Mouse (Mus musculus): ENCODE results near the gene Zic4. TPM values are rescaled to one million over a fixed set of nuclear protein-coding genes. Genes with fewer than 3 reads are reported as not detected.

The Zic4 gene
- polyA plus RNA-seq, 1 experiment from 2014 or later, result not detected

- H3K9me3 ChIP-seq (ENCODE audit: low read length), result no peaks in the 10 kb centered on the region
- peaks cover 53% of the 10 kb centered on the region for H3K27me3 ChIP-seq (replicated peaks; ENCODE audit: insufficient read depth, low read length)
- no peak overlapping the region for H3K4me2 ChIP-seq (replicated peaks; ENCODE audit: low read depth, low read length)
- TF ChIP-seq CTCF (IDR thresholded peaks at IDR 0.05) (no peak), EP300 (IDR thresholded peaks at IDR 0.05) (no peak)
- ATAC-seq (no peak), DNase-seq (ENCODE audit: low spot score) (no peak)
- no peaks in the 10 kb centered on the region for H3K4me1 ChIP-seq (ENCODE audit: insufficient read depth, low read depth, low read length)
- no peak overlapping the region for H3K4me3 ChIP-seq (ENCODE audit: low read depth, low read length)
- H3K36me3 ChIP-seq (ENCODE audit: insufficient read depth, low read length), result no peaks in the 10 kb centered on the region
- no peak overlapping the region for H3K9ac ChIP-seq (replicated peaks; ENCODE audit: low read depth)
- WGBS, result 4% methylated on average over 13 of the region's 13 CpGs
- H3K27ac ChIP-seq (ENCODE audit: low read length), result no peak overlapping the region
Observed at GRCm38 (mm10) chr9:91351961-91352411, 10.2 kb upstream of the Zic4 start.

DNA sequence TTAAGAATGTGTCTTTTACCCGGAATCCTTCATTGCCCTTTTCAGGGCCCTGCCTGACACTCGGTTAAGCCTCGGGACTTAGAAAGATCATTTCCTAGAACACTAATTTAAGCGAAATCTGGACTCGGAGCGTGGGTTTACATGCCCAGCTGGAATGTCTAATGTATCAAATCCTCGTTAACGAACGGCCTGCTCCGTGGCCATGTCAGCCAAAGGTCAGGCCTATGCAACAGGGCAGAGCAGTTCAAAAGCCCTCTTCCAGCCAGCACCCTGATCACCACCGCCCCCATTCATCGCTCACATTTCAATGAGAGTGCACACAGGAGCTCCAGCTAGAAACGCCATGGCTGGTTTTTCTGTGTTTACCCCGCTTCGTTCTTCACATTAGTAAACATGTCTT is 9.4 kb upstream of the Zic4 start:
- Histone ChIP-seq H3K36me3 (ENCODE audit: insufficient read depth, low read length) (no peaks in the 10 kb centered on the region), H3K4me1 (ENCODE audit: insufficient read depth, low read depth, low read length) (no peaks in the 10 kb centered on the region), H3K4me2 (replicated peaks; ENCODE audit: low read depth, low read length) (no peak overlapping the region), H3K9ac (replicated peaks; ENCODE audit: low read depth) (no peak overlapping the region), H3K27ac (ENCODE audit: low read length) (no peak overlapping the region), H3K27me3 (replicated peaks; ENCODE audit: insufficient read depth, low read length) (peaks cover 61% of the 10 kb centered on the region), H3K4me3 (ENCODE audit: low read depth, low read length) (no peak overlapping the region), H3K9me3 (ENCODE audit: low read length) (no peaks in the 10 kb centered on the region)
- no peak for TF ChIP-seq EP300 (IDR thresholded peaks at IDR 0.05)
- ATAC-seq (no peak), DNase-seq (ENCODE audit: low spot score) (no peak)
- 2% methylated on average over 15 of the region's 15 CpGs for WGBS

GRCm38 (mm10) chr9:91353551-91354433 is 8.4 kb upstream of the Zic4 start:
- Histone ChIP-seq H3K4me2 (replicated peaks; ENCODE audit: low read depth, low read length) (no peak overlapping the region), H3K27ac (ENCODE audit: low read length) (no peak overlapping the region), H3K9me3 (ENCODE audit: low read length) (no peaks in the 10 kb centered on the region), H3K4me1 (ENCODE audit: insufficient read depth, low read depth, low read length) (no peaks in the 10 kb centered on the region), H3K36me3 (ENCODE audit: insufficient read depth, low read length) (no peaks in the 10 kb centered on the region), H3K9ac (replicated peaks; ENCODE audit: low read depth) (no peak overlapping the region), H3K4me3 (ENCODE audit: low read depth, low read length) (no peak overlapping the region), H3K27me3 (replicated peaks; ENCODE audit: insufficient read depth, low read length) (peaks cover 64% of the 10 kb centered on the region)
- no peak for TF ChIP-seq CTCF (IDR thresholded peaks at IDR 0.05)
- no peak for TF ChIP-seq EP300 (IDR thresholded peaks at IDR 0.05)
- 8% methylated on average over 32 of the region's 37 CpGs for WGBS
- DNase-seq (ENCODE audit: low spot score) (no peak), ATAC-seq (no peak)

DNA sequence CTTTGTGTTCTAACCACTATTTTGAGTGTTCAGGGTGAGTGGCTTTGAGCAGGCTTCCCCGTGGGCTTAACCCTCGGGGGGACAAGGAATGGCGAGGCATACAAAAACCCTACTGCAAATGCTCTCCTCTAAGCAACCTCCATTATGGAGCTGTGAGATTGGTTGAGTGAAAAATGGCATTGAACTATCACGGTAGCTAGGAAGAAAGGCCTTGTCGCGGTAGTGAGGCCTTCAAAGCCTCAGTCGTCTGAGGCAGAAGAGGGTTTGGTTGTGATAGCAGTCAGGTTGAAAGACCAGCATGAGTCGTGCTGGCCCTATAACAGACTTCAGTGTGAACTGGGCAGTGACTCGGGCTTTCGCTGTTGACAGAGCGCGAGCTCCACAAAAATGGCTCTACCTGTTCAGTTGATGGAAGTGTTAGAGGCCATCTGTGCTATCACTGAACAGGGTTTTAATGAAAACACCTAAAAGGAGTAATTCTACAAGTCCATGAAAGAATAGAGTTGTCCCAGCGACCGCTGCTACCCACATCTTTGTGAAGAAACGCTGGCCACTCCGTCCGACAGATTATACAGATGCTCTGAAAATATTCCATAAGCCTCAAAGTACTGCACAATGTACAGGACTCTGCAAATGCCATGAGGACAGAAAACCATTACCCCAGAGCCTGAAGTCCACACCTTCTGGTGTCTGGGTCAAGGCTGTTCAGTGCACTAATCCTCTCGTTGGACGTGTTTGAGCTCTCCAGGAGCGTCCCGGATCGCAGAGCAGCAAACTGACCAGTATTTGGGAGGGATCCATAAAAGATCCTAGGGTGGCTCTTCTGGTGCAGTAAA is 7.6 kb upstream of the Zic4 start:
- peaks cover 67% of the 10 kb centered on the region for H3K27me3 ChIP-seq (replicated peaks; ENCODE audit: insufficient read depth, low read length)
- H3K9me3 ChIP-seq (ENCODE audit: low read length), result no peaks in the 10 kb centered on the region

GRCm38 (mm10) chr9:91355270-91355589 is 7.0 kb upstream of the Zic4 start:
- Histone ChIP-seq H3K27ac (ENCODE audit: low read length) (no peak overlapping the region), H3K27me3 (replicated peaks; ENCODE audit: insufficient read depth, low read length) (peaks cover 66% of the 10 kb centered on the region), H3K4me2 (replicated peaks; ENCODE audit: low read depth, low read length) (no peak overlapping the region), H3K36me3 (ENCODE audit: insufficient read depth, low read length) (no peaks in the 10 kb centered on the region), H3K9ac (replicated peaks; ENCODE audit: low read depth) (no peak overlapping the region), H3K4me3 (ENCODE audit: low read depth, low read length) (no peak overlapping the region), H3K9me3 (ENCODE audit: low read length) (no peaks in the 10 kb centered on the region), H3K4me1 (ENCODE audit: insufficient read depth, low read depth, low read length) (no peaks in the 10 kb centered on the region)
- WGBS, result 0% methylated on average over 6 of the region's 7 CpGs
- DNase-seq (ENCODE audit: low spot score), result no peak
- TF ChIP-seq CTCF (IDR thresholded peaks at IDR 0.05), result no peak
- TF ChIP-seq EP300 (IDR thresholded peaks at IDR 0.05), result no peak
- no peak for ATAC-seq

More for the DNA sequence above, 7.6 kb upstream of the Zic4 start:
- DNase-seq (ENCODE audit: low spot score), result no peak
- Histone ChIP-seq H3K4me3 (ENCODE audit: low read depth, low read length) (no peak overlapping the region), H3K4me1 (ENCODE audit: insufficient read depth, low read depth, low read length) (no peaks in the 10 kb centered on the region), H3K27ac (ENCODE audit: low read length) (no peak overlapping the region), H3K36me3 (ENCODE audit: insufficient read depth, low read length) (no peaks in the 10 kb centered on the region), H3K9ac (replicated peaks; ENCODE audit: low read depth) (no peak overlapping the region), H3K4me2 (replicated peaks; ENCODE audit: low read depth, low read length) (no peak overlapping the region)
- TF ChIP-seq CTCF (IDR thresholded peaks at IDR 0.05) (no peak), EP300 (IDR thresholded peaks at IDR 0.05) (no peak)
- WGBS, result 9% methylated on average over 22 of the region's 22 CpGs
- ATAC-seq, result no peak

DNA sequence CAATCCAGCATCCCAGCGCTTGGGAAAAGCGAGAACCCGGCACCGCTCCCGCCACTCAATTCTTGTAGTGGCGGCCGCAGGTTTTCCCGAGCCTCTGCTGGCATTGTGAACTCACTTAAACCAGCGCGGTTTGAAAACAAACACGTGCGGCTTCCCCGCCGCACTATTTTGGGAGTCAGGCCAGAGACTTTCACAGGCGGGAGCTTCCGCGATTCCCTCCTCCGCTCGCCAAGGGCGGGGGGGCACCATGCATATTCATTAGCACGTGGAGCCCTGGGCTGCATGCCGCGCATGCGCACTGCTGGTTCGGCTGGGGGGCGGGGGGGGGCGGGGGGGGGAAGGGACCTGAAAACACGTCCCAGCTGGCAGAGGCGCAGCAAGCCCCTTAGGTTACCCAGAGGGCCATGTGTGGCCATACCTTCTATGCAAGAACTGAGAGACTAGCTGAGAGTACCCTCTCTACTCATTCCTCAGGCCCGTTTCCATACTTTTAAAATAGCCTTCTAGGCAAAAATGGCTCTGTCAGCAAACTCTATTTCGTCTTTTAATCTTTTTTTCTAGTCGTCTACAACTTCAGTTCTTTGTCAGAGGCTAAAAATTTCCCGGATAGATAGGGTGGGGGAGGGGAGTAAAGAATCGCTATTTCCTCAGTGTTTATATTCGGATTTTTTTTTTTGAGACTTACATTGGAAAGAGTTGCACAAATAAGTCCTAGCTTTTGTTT is 6.4 kb upstream of the Zic4 start:
- Histone ChIP-seq H3K36me3 (ENCODE audit: insufficient read depth, low read length) (no peaks in the 10 kb centered on the region), H3K27ac (ENCODE audit: low read length) (no peak overlapping the region), H3K9me3 (ENCODE audit: low read length) (no peaks in the 10 kb centered on the region), H3K9ac (replicated peaks; ENCODE audit: low read depth) (no peak overlapping the region), H3K27me3 (replicated peaks; ENCODE audit: insufficient read depth, low read length) (peaks cover 63% of the 10 kb centered on the region), H3K4me1 (ENCODE audit: insufficient read depth, low read depth, low read length) (no peaks in the 10 kb centered on the region), H3K4me2 (replicated peaks; ENCODE audit: low read depth, low read length) (no peak overlapping the region), H3K4me3 (ENCODE audit: low read depth, low read length) (no peak overlapping the region)
- TF ChIP-seq EP300 (IDR thresholded peaks at IDR 0.05), result no peak
- TF ChIP-seq CTCF (IDR thresholded peaks at IDR 0.05), result no peak
- DNase-seq (ENCODE audit: low spot score) (no peak), ATAC-seq (no peak)
- WGBS, result under 1% methylated on average over 23 of the region's 35 CpGs
